Mouse (Mus musculus): ENCODE data around the gene Sema4d.

GRCm38 (mm10) chr13:51727364-51727763 is 66.2 kb downstream of the Sema4d start:
- TF ChIP-seq CTCF (IDR thresholded peaks at IDR 0.05; ENCODE audit: low read depth) (no peak), EP300 (optimal IDR thresholded peaks at IDR 0.05) (no peak)
